Mouse (Mus musculus): ENCODE measurements around the gene Tmem131l. TPM values are rescaled to one million over a fixed set of nuclear protein-coding genes. Genes with fewer than 3 reads are reported as not detected.
A peak's percentile ranks its signal among the peaks of the same experiment; 100 is the strongest.

The Tmem131l gene
- polyA plus RNA-seq, 1 experiment from 2014 or later, result 37.5 TPM

GRCm38 (mm10) chr3:84040476-84041082 lies 604 bp upstream of the Tmem131l start:
- peak; percentile 60 for ATAC-seq (replicated peaks; ENCODE audit: low FRiP score)
- WGBS, result 2% methylated on average over 23 of the region's 23 CpGs
- H3K27me3 ChIP-seq, result no peaks in the 10 kb centered on the region

GRCm38 (mm10) chr3:84038981-84039645 lies 862 bp downstream of the Tmem131l start:
- H3K36me3 ChIP-seq, result 0 out of 2 replicates have a peak, but pooled peaks cover 7% of the 10 kb centered on the region
- peak overlapping the region; percentile 94 for H3K27ac ChIP-seq
- H3K9ac ChIP-seq, result peak overlapping the region; percentile 93
- H3K9me3 ChIP-seq (replicated peaks), result no peaks in the 10 kb centered on the region
- peak overlapping the region; percentile 94 for H3K4me3 ChIP-seq (replicated peaks)
- peak overlapping the region; percentile 98 for H3K4me2 ChIP-seq
- H3K27me3 ChIP-seq, result no peaks in the 10 kb centered on the region
- under 1% methylated on average over 42 of the region's 42 CpGs for WGBS
- peaks cover 28% of the 10 kb centered on the region for H3K4me1 ChIP-seq
- ATAC-seq (replicated peaks; ENCODE audit: low FRiP score), result peak; percentile 53

More at GRCm38 (mm10) chr3:84040476-84041082, 604 bp upstream of the Tmem131l start:
- 0 out of 2 replicates have a peak, but pooled peaks cover 4% of the 10 kb centered on the region for H3K36me3 ChIP-seq
- H3K4me1 ChIP-seq, result peaks cover 25% of the 10 kb centered on the region
- peak overlapping the region; percentile 93 for H3K9ac ChIP-seq
- peak overlapping the region; percentile 94 for H3K27ac ChIP-seq
- H3K4me3 ChIP-seq (replicated peaks), result peak overlapping the region; percentile 94
- no peaks in the 10 kb centered on the region for H3K9me3 ChIP-seq (replicated peaks)
- H3K4me2 ChIP-seq, result peak overlapping the region; percentile 98

GRCm38 (mm10) chr3:84038126-84038525 lies 1.8 kb downstream of the Tmem131l start:
- 0 out of 2 replicates have a peak overlapping the region, but pooled peaks have one; percentile 3 for H3K9ac ChIP-seq
- H3K36me3 ChIP-seq, result 0 out of 2 replicates have a peak, but pooled peaks cover 7% of the 10 kb centered on the region
- 33% methylated on average over 1 of the region's 1 CpGs for WGBS
- H3K9me3 ChIP-seq (replicated peaks), result no peaks in the 10 kb centered on the region
- peak overlapping the region; percentile 94 for H3K4me3 ChIP-seq (replicated peaks)
- no peaks in the 10 kb centered on the region for H3K27me3 ChIP-seq
- no peak overlapping the region for H3K27ac ChIP-seq
- peak overlapping the region; percentile 98 for H3K4me2 ChIP-seq
- peaks cover 32% of the 10 kb centered on the region for H3K4me1 ChIP-seq
- no peak for ATAC-seq (replicated peaks; ENCODE audit: low FRiP score)

- H3K4me2 ChIP-seq, result no peak overlapping the region
These were observed 2.4 kb downstream of the Tmem131l start for GRCm38 (mm10) chr3:84037536-84037935.

GRCm38 (mm10) chr3:84036866-84037265 lies 3.1 kb downstream of the Tmem131l start:
- peaks cover 35% of the 10 kb centered on the region for H3K4me1 ChIP-seq
- 94% methylated on average over 4 of the region's 4 CpGs for WGBS
- ATAC-seq (replicated peaks; ENCODE audit: low FRiP score), result no peak

More at GRCm38 (mm10) chr3:84037536-84037935, 2.4 kb downstream of the Tmem131l start:
- Histone ChIP-seq H3K4me1 (peaks cover 35% of the 10 kb centered on the region), H3K27me3 (no peaks in the 10 kb centered on the region), H3K4me3 (replicated peaks) (no peak overlapping the region), H3K9me3 (replicated peaks) (no peaks in the 10 kb centered on the region), H3K27ac (no peak overlapping the region), H3K9ac (no peak overlapping the region), H3K36me3 (0 out of 2 replicates have a peak, but pooled peaks cover 7% of the 10 kb centered on the region)
- ATAC-seq (replicated peaks; ENCODE audit: low FRiP score), result no peak
- 91% methylated on average over 3 of the region's 3 CpGs for WGBS

GRCm38 (mm10) chr3:84035728-84036364 lies 4.1 kb downstream of the Tmem131l start:
- Histone ChIP-seq H3K27ac (no peak overlapping the region), H3K4me3 (replicated peaks) (no peak overlapping the region), H3K4me2 (no peak overlapping the region), H3K9ac (no peak overlapping the region), H3K27me3 (no peaks in the 10 kb centered on the region), H3K4me1 (peaks cover 33% of the 10 kb centered on the region), H3K9me3 (replicated peaks) (no peaks in the 10 kb centered on the region), H3K36me3 (peaks cover 16% of the 10 kb centered on the region)
- no peak for ATAC-seq (replicated peaks; ENCODE audit: low FRiP score)
- WGBS, result 92% methylated on average over 6 of the region's 6 CpGs

More at GRCm38 (mm10) chr3:84036866-84037265, 3.1 kb downstream of the Tmem131l start:
- Histone ChIP-seq H3K4me3 (replicated peaks) (no peak overlapping the region), H3K9ac (no peak overlapping the region), H3K4me2 (no peak overlapping the region), H3K9me3 (replicated peaks) (no peaks in the 10 kb centered on the region), H3K27ac (no peak overlapping the region), H3K27me3 (no peaks in the 10 kb centered on the region), H3K36me3 (0 out of 2 replicates have a peak, but pooled peaks cover 7% of the 10 kb centered on the region)

GRCm38 (mm10) chr3:84034115-84034780 lies 5.7 kb downstream of the Tmem131l start:
- Histone ChIP-seq H3K4me2 (no peak overlapping the region), H3K4me1 (peaks cover 26% of the 10 kb centered on the region), H3K27me3 (no peaks in the 10 kb centered on the region), H3K36me3 (peaks cover 29% of the 10 kb centered on the region), H3K4me3 (replicated peaks) (no peak overlapping the region), H3K27ac (no peak overlapping the region), H3K9me3 (replicated peaks) (no peaks in the 10 kb centered on the region), H3K9ac (no peak overlapping the region)
- ATAC-seq (replicated peaks; ENCODE audit: low FRiP score), result no peak
- 84% methylated on average over 5 of the region's 5 CpGs for WGBS

GRCm38 (mm10) chr3:84032933-84033730 lies 6.8 kb downstream of the Tmem131l start:
- WGBS, result 82% methylated on average over 10 of the region's 10 CpGs
- Histone ChIP-seq H3K4me3 (replicated peaks) (no peak overlapping the region), H3K9ac (no peak overlapping the region), H3K9me3 (replicated peaks) (no peaks in the 10 kb centered on the region), H3K36me3 (peaks cover 36% of the 10 kb centered on the region), H3K27ac (no peak overlapping the region), H3K4me2 (no peak overlapping the region), H3K27me3 (no peaks in the 10 kb centered on the region), H3K4me1 (peaks cover 17% of the 10 kb centered on the region)
- ATAC-seq (replicated peaks; ENCODE audit: low FRiP score), result no peak

- Histone ChIP-seq H3K27ac (no peak overlapping the region), H3K4me2 (no peak overlapping the region), H3K36me3 (peaks cover 41% of the 10 kb centered on the region), H3K9me3 (replicated peaks) (no peaks in the 10 kb centered on the region), H3K9ac (no peak overlapping the region), H3K27me3 (no peaks in the 10 kb centered on the region), H3K4me1 (peaks cover 11% of the 10 kb centered on the region), H3K4me3 (replicated peaks) (no peak overlapping the region)
- no peak for ATAC-seq (replicated peaks; ENCODE audit: low FRiP score)
- WGBS, result 93% methylated on average over 5 of the region's 5 CpGs
These were observed 7.6 kb downstream of the Tmem131l start for GRCm38 (mm10) chr3:84032419-84032818.

- Histone ChIP-seq H3K9ac (no peak overlapping the region), H3K9me3 (replicated peaks) (no peaks in the 10 kb centered on the region), H3K4me3 (replicated peaks) (no peak overlapping the region), H3K27ac (no peak overlapping the region), H3K4me1 (peaks cover 9% of the 10 kb centered on the region; the same call in 1 of the 2 replicates), H3K4me2 (no peak overlapping the region), H3K27me3 (no peaks in the 10 kb centered on the region), H3K36me3 (peaks cover 39% of the 10 kb centered on the region)
- 84% methylated on average over 3 of the region's 3 CpGs for WGBS
- ATAC-seq (replicated peaks; ENCODE audit: low FRiP score), result no peak
These were observed 8.8 kb downstream of the Tmem131l start for GRCm38 (mm10) chr3:84031216-84031615.

- Histone ChIP-seq H3K27ac (no peak overlapping the region), H3K4me1 (peaks cover 16% of the 10 kb centered on the region), H3K9me3 (replicated peaks) (no peaks in the 10 kb centered on the region), H3K9ac (no peak overlapping the region), H3K4me2 (no peak overlapping the region), H3K27me3 (no peaks in the 10 kb centered on the region), H3K36me3 (peaks cover 35% of the 10 kb centered on the region), H3K4me3 (replicated peaks) (no peak overlapping the region)
- 92% methylated on average over 4 of the region's 4 CpGs for WGBS
- no peak for ATAC-seq (replicated peaks; ENCODE audit: low FRiP score)
These were observed 11.0 kb downstream of the Tmem131l start for GRCm38 (mm10) chr3:84028968-84029367.
